Mouse (Mus musculus): ENCODE data around the gene Calb2. TPM values are rescaled to one million over a fixed set of nuclear protein-coding genes. Genes with fewer than 3 reads are reported as not detected.

Calb2 gene
- polyA plus RNA-seq, 1 experiment from 2014 or later, result not detected

GRCm38 (mm10) chr8:110177359-110178155 lies 9.5 kb upstream of the Calb2 start:
- H3K4me2 ChIP-seq, result peak overlapping the region; percentile 8; the same call in 1 of the 2 replicates
- no peak for ATAC-seq
- H3K4me3 ChIP-seq, result no peak overlapping the region
- no peaks in the 10 kb centered on the region for H3K9me3 ChIP-seq (replicated peaks)
- no peaks in the 10 kb centered on the region for H3K4me1 ChIP-seq
- H3K36me3 ChIP-seq, result no peaks in the 10 kb centered on the region
- no peak overlapping the region for H3K27ac ChIP-seq
- H3K27me3 ChIP-seq (replicated peaks), result peaks cover 20% of the 10 kb centered on the region
- H3K9ac ChIP-seq, result no peak overlapping the region
- 12% methylated on average over 22 of the region's 22 CpGs for WGBS (ENCODE audit: insufficient replicate concordance)

GRCm38 (mm10) chr8:110174826-110175225 lies 6.8 kb upstream of the Calb2 start:
- WGBS (ENCODE audit: insufficient replicate concordance), result 68% methylated on average over 4 of the region's 4 CpGs

GRCm38 (mm10) chr8:110172161-110172560 lies 4.2 kb upstream of the Calb2 start:
- Histone ChIP-seq H3K27ac (no peak overlapping the region), H3K4me3 (no peak overlapping the region), H3K9me3 (replicated peaks) (no peaks in the 10 kb centered on the region), H3K9ac (no peak overlapping the region), H3K27me3 (replicated peaks) (peaks cover 41% of the 10 kb centered on the region), H3K36me3 (no peaks in the 10 kb centered on the region), H3K4me1 (no peaks in the 10 kb centered on the region; the same call in 1 of the 2 replicates), H3K4me2 (no peak overlapping the region)
- WGBS (ENCODE audit: insufficient replicate concordance), result 55% methylated on average over 6 of the region's 6 CpGs
- no peak for ATAC-seq

More at GRCm38 (mm10) chr8:110174826-110175225, 6.8 kb upstream of the Calb2 start:
- H3K9ac ChIP-seq, result no peak overlapping the region
- no peak overlapping the region for H3K27ac ChIP-seq
- H3K27me3 ChIP-seq (replicated peaks), result peaks cover 25% of the 10 kb centered on the region
- no peaks in the 10 kb centered on the region for H3K36me3 ChIP-seq
- no peak overlapping the region for H3K4me2 ChIP-seq
- ATAC-seq, result no peak
- H3K4me3 ChIP-seq, result no peak overlapping the region
- no peaks in the 10 kb centered on the region for H3K9me3 ChIP-seq (replicated peaks)
- no peaks in the 10 kb centered on the region for H3K4me1 ChIP-seq

GRCm38 (mm10) chr8:110166270-110166669 lies 1.7 kb downstream of the Calb2 start:
- H3K27ac ChIP-seq, result no peak overlapping the region
- no peak overlapping the region for H3K4me3 ChIP-seq
- WGBS (ENCODE audit: insufficient replicate concordance), result 60% methylated on average over 8 of the region's 8 CpGs
- H3K9me3 ChIP-seq (replicated peaks), result no peaks in the 10 kb centered on the region
- H3K4me1 ChIP-seq, result no peaks in the 10 kb centered on the region; the same call in 1 of the 2 replicates
- ATAC-seq, result no peak
- no peak overlapping the region for H3K9ac ChIP-seq
- H3K4me2 ChIP-seq, result no peak overlapping the region
- no peaks in the 10 kb centered on the region for H3K36me3 ChIP-seq
- peaks cover 43% of the 10 kb centered on the region for H3K27me3 ChIP-seq (replicated peaks)

GRCm38 (mm10) chr8:110162007-110162406 lies 6.0 kb downstream of the Calb2 start:
- Histone ChIP-seq H3K9me3 (replicated peaks) (no peaks in the 10 kb centered on the region), H3K4me3 (no peak overlapping the region), H3K36me3 (no peaks in the 10 kb centered on the region), H3K9ac (no peak overlapping the region), H3K27me3 (replicated peaks) (peaks cover 9% of the 10 kb centered on the region; the same call in 1 of the 2 replicates), H3K27ac (no peak overlapping the region), H3K4me1 (no peaks in the 10 kb centered on the region), H3K4me2 (no peak overlapping the region)
- 66% methylated on average over 6 of the region's 6 CpGs for WGBS (ENCODE audit: insufficient replicate concordance)
- ATAC-seq, result no peak

- no peak for ATAC-seq
- H3K9ac ChIP-seq, result no peak overlapping the region
- no peaks in the 10 kb centered on the region for H3K27me3 ChIP-seq (replicated peaks)
- no peaks in the 10 kb centered on the region for H3K4me1 ChIP-seq
- no peak overlapping the region for H3K4me2 ChIP-seq
- no peaks in the 10 kb centered on the region for H3K36me3 ChIP-seq
- H3K4me3 ChIP-seq, result no peak overlapping the region
- H3K9me3 ChIP-seq (replicated peaks), result no peaks in the 10 kb centered on the region
- H3K27ac ChIP-seq, result no peak overlapping the region
- WGBS (ENCODE audit: insufficient replicate concordance), result 50% methylated on average over 6 of the region's 6 CpGs
Observed at GRCm38 (mm10) chr8:110152951-110153350, 15.1 kb downstream of the Calb2 start.

- H3K27ac ChIP-seq, result no peak overlapping the region
- 0 out of 2 replicates have a peak, but pooled peaks cover 3% of the 10 kb centered on the region for H3K27me3 ChIP-seq (replicated peaks)
- no peak for ATAC-seq
- H3K4me1 ChIP-seq, result no peaks in the 10 kb centered on the region
- no peaks in the 10 kb centered on the region for H3K36me3 ChIP-seq
- no peak overlapping the region for H3K4me2 ChIP-seq
- no peak overlapping the region for H3K4me3 ChIP-seq
- no peak overlapping the region for H3K9ac ChIP-seq
- H3K9me3 ChIP-seq (replicated peaks), result no peaks in the 10 kb centered on the region
- WGBS (ENCODE audit: insufficient replicate concordance), result under 1% methylated on average over 4 of the region's 4 CpGs
Observed at GRCm38 (mm10) chr8:110145538-110145937, 22.5 kb downstream of the Calb2 start.

- no peak overlapping the region for H3K27ac ChIP-seq
- no peak for ATAC-seq
- no peak overlapping the region for H3K4me2 ChIP-seq
- WGBS (ENCODE audit: insufficient replicate concordance), result 45% methylated on average over 4 of the region's 4 CpGs
- no peaks in the 10 kb centered on the region for H3K9me3 ChIP-seq (replicated peaks)
- no peaks in the 10 kb centered on the region for H3K36me3 ChIP-seq
- H3K4me3 ChIP-seq, result no peak overlapping the region
- 0 out of 2 replicates have a peak, but pooled peaks cover 3% of the 10 kb centered on the region for H3K27me3 ChIP-seq (replicated peaks)
- H3K9ac ChIP-seq, result no peak overlapping the region
- no peaks in the 10 kb centered on the region for H3K4me1 ChIP-seq
Observed at GRCm38 (mm10) chr8:110140770-110141169, 27.2 kb downstream of the Calb2 start.

- Histone ChIP-seq H3K9me3 (replicated peaks) (no peaks in the 10 kb centered on the region), H3K4me1 (no peaks in the 10 kb centered on the region), H3K4me2 (no peak overlapping the region), H3K27me3 (replicated peaks) (0 out of 2 replicates have a peak, but pooled peaks cover 3% of the 10 kb centered on the region), H3K27ac (no peak overlapping the region), H3K4me3 (no peak overlapping the region), H3K36me3 (no peaks in the 10 kb centered on the region), H3K9ac (no peak overlapping the region)
- no peak for ATAC-seq
- 40% methylated on average over 3 of the region's 3 CpGs for WGBS (ENCODE audit: insufficient replicate concordance)
Observed at GRCm38 (mm10) chr8:110140156-110140555, 27.9 kb downstream of the Calb2 start.

- H3K36me3 ChIP-seq, result no peaks in the 10 kb centered on the region
- H3K4me3 ChIP-seq, result no peak overlapping the region
- 72% methylated on average over 7 of the region's 7 CpGs for WGBS (ENCODE audit: insufficient replicate concordance)
- no peaks in the 10 kb centered on the region for H3K4me1 ChIP-seq
- no peak overlapping the region for H3K27ac ChIP-seq
- ATAC-seq, result no peak
- no peaks in the 10 kb centered on the region for H3K9me3 ChIP-seq (replicated peaks)
- no peak overlapping the region for H3K9ac ChIP-seq
- no peak overlapping the region for H3K4me2 ChIP-seq
- no peaks in the 10 kb centered on the region for H3K27me3 ChIP-seq (replicated peaks)
Observed at GRCm38 (mm10) chr8:110135515-110135914, 32.5 kb downstream of the Calb2 start.

- Histone ChIP-seq H3K36me3 (no peaks in the 10 kb centered on the region), H3K27ac (no peak overlapping the region), H3K4me3 (no peak overlapping the region), H3K9me3 (replicated peaks) (no peaks in the 10 kb centered on the region), H3K9ac (no peak overlapping the region), H3K27me3 (replicated peaks) (no peaks in the 10 kb centered on the region), H3K4me1 (no peaks in the 10 kb centered on the region), H3K4me2 (no peak overlapping the region)
- 68% methylated on average over 8 of the region's 8 CpGs for WGBS (ENCODE audit: insufficient replicate concordance)
- no peak for ATAC-seq
Observed at GRCm38 (mm10) chr8:110134236-110134635, 33.8 kb downstream of the Calb2 start.

- Histone ChIP-seq H3K4me2 (no peak overlapping the region), H3K4me1 (no peaks in the 10 kb centered on the region), H3K27ac (no peak overlapping the region), H3K9ac (no peak overlapping the region), H3K27me3 (replicated peaks) (no peaks in the 10 kb centered on the region), H3K9me3 (replicated peaks) (no peaks in the 10 kb centered on the region), H3K36me3 (no peaks in the 10 kb centered on the region), H3K4me3 (no peak overlapping the region)
- ATAC-seq, result no peak
- WGBS (ENCODE audit: insufficient replicate concordance), result 15% methylated on average over 13 of the region's 13 CpGs
Observed at GRCm38 (mm10) chr8:110130537-110130936, 37.5 kb downstream of the Calb2 start.

Data from liver, embryonic 12.5 days (tissue).